ENCODE assay signal across 8 mouse cellular contexts in genomic region chr5:136568026-136568765, GRCm38 (mm10). TPM values are rescaled to one million over a fixed set of nuclear protein-coding genes. Genes with fewer than 3 reads are reported as not detected.
DNase-seq lines count a peak whose midpoint lies in the region; ATAC-seq and TF ChIP-seq lines count a peak whose summit lies in the region.

No protein-coding gene starts in this region.

- no peaks in the 10 kb centered on the region; the same call in none of the 2 replicates for H3K79me2 ChIP-seq in heart, adult 2 months (replicated peaks; ENCODE audit: control insufficient read depth, insufficient read depth, low read length)

- H3K27me3 ChIP-seq in heart, adult 2 months (ENCODE audit: control insufficient read depth, insufficient read depth, low read length) = no peaks in the 10 kb centered on the region
- H3K27me3 ChIP-seq in forebrain, embryonic 11.5 days (ENCODE audit: control insufficient read depth, insufficient read depth, low read length) = peaks cover 14% of the 10 kb centered on the region
- H3K27me3 ChIP-seq in hindbrain, embryonic 15.5 days = peaks cover 19% of the 10 kb centered on the region
- peaks cover 49% of the 10 kb centered on the region for H3K27me3 ChIP-seq in liver, embryonic 13.5 days
- peaks cover 9% of the 10 kb centered on the region; the same call in 1 of the 2 replicates for H3K27me3 ChIP-seq in neural tube, embryonic 12.5 days (replicated peaks)

- H3K9ac ChIP-seq in heart, adult 2 months (ENCODE audit: low read depth, low read length) = peak overlapping the region; percentile 89
- peak overlapping the region; percentile 98 for H3K9ac ChIP-seq in forebrain, embryonic 11.5 days (ENCODE audit: low read length)
- peak overlapping the region; percentile 97 for H3K9ac ChIP-seq in hindbrain, embryonic 15.5 days
- peak overlapping the region; percentile 84 for H3K9ac ChIP-seq in liver, embryonic 13.5 days
- H3K9ac ChIP-seq in neural tube, embryonic 12.5 days = peak overlapping the region; percentile 90

- no peaks in the 10 kb centered on the region for H3K9me3 ChIP-seq in forebrain, embryonic 11.5 days (ENCODE audit: control insufficient read depth, low read length)
- H3K9me3 ChIP-seq in hindbrain, embryonic 15.5 days = no peaks in the 10 kb centered on the region
- H3K9me3 ChIP-seq in liver, embryonic 13.5 days (replicated peaks) = no peaks in the 10 kb centered on the region
- H3K9me3 ChIP-seq in neural tube, embryonic 12.5 days = no peaks in the 10 kb centered on the region

- peak overlapping the region; percentile 92 for H3K4me2 ChIP-seq in forebrain, embryonic 11.5 days (ENCODE audit: low read depth, low read length, severe bottlenecking)
- peak overlapping the region; percentile 97 for H3K4me2 ChIP-seq in hindbrain, embryonic 15.5 days
- peak overlapping the region; percentile 99 for H3K4me2 ChIP-seq in liver, embryonic 13.5 days
- H3K4me2 ChIP-seq in neural tube, embryonic 12.5 days (replicated peaks) = peak overlapping the region; percentile 99

- peaks cover 7% of the 10 kb centered on the region for H3K4me1 ChIP-seq in heart, adult 2 months (ENCODE audit: control insufficient read depth, insufficient read depth, low read length)
- H3K4me1 ChIP-seq in forebrain, embryonic 11.5 days (replicated peaks; ENCODE audit: control insufficient read depth, insufficient read depth, low read length) = peaks cover 8% of the 10 kb centered on the region; the same call in 1 of the 2 replicates
- H3K4me1 ChIP-seq in hindbrain, embryonic 15.5 days (replicated peaks) = peaks cover 35% of the 10 kb centered on the region
- peaks cover 42% of the 10 kb centered on the region for H3K4me1 ChIP-seq in liver, embryonic 13.5 days (replicated peaks)
- H3K4me1 ChIP-seq in neural tube, embryonic 12.5 days = peaks cover 28% of the 10 kb centered on the region

- no peak for TF ChIP-seq CTCF in heart, adult 2 months (IDR thresholded peaks at IDR 0.05)

- H3K27ac ChIP-seq in heart, adult 2 months = peak overlapping the region; percentile 74
- H3K27ac ChIP-seq in forebrain, embryonic 11.5 days (ENCODE audit: low read depth, low read length) = peak overlapping the region; percentile 90; the same call in 1 of the 2 replicates
- 0 out of 2 replicates have a peak overlapping the region, but pooled peaks have one; percentile 97 for H3K27ac ChIP-seq in hindbrain, embryonic 15.5 days (replicated peaks)
- no peak overlapping the region for H3K27ac ChIP-seq in liver, embryonic 13.5 days
- no peak overlapping the region for H3K27ac ChIP-seq in neural tube, embryonic 12.5 days

- no peak for TF ChIP-seq EP300 in heart, adult 2 months (IDR thresholded peaks at IDR 0.05; ENCODE audit: insufficient read depth, low read depth, low read length)

- ATAC-seq in forebrain, embryonic 11.5 days (replicated peaks; ENCODE audit: low FRiP score) = no peak
- no peak for ATAC-seq in hindbrain, embryonic 15.5 days (ENCODE audit: low FRiP score, low read depth)
- ATAC-seq in liver, embryonic 13.5 days (ENCODE audit: low read depth) = 0 out of 2 replicates have a peak, but pooled peaks have one; percentile 3
- ATAC-seq in neural tube, embryonic 12.5 days (ENCODE audit: low FRiP score, low read depth) = peak; percentile 11; the same call in 1 of the 2 replicates

- peak overlapping the region; percentile 89 for H3K4me3 ChIP-seq in heart, adult 2 months
- peak overlapping the region; percentile 98 for H3K4me3 ChIP-seq in forebrain, embryonic 11.5 days (ENCODE audit: low read depth, low read length)
- peak overlapping the region; percentile 87 for H3K4me3 ChIP-seq in hindbrain, embryonic 15.5 days
- H3K4me3 ChIP-seq in liver, embryonic 13.5 days (replicated peaks) = peak overlapping the region; percentile 94
- peak overlapping the region; percentile 95 for H3K4me3 ChIP-seq in neural tube, embryonic 12.5 days

- intact Hi-C loops in heart, adult 2 months (cut with DNase I) = loop anchor here (2.0 to 5.0 kb wide), 7 partner anchors 56 to 366 kb away; no protein-coding TSS in a partner anchor
- intact Hi-C loops in heart, postnatal 25 days (cut with DNase I) = loop anchor here (5.0 kb wide), 3 partner anchors 101 to 286 kb away; no protein-coding TSS in a partner anchor

- DNase-seq in heart, adult 2 months = peak; percentile 58 to 71
- DNase-seq in heart, postnatal 25 days (ENCODE audit: low spot score) = no peak
- DNase-seq in adrenal gland, adult 2 months = peak; percentile 71
- DNase-seq in forebrain, embryonic 11.5 days (ENCODE audit: low spot score) = peak; percentile 80
- peak; percentile 29 for DNase-seq in liver, embryonic 13.5 days
- peak; percentile 46 to 61 for DNase-seq in thymus, adult 18-20 months

- TF ChIP-seq POLR2A in heart, adult 2 months (IDR thresholded peaks at IDR 0.05; ENCODE audit: insufficient read depth, low read depth, low read length) = no peak

- no peaks in the 10 kb centered on the region for H3K36me3 ChIP-seq in heart, adult 2 months (ENCODE audit: control insufficient read depth, insufficient read depth, low read length)
- no peaks in the 10 kb centered on the region for H3K36me3 ChIP-seq in forebrain, embryonic 11.5 days (ENCODE audit: control insufficient read depth, insufficient read depth, low read length)
- H3K36me3 ChIP-seq in hindbrain, embryonic 15.5 days = no peaks in the 10 kb centered on the region
- H3K36me3 ChIP-seq in liver, embryonic 13.5 days = no peaks in the 10 kb centered on the region
- no peaks in the 10 kb centered on the region for H3K36me3 ChIP-seq in neural tube, embryonic 12.5 days

- WGBS in heart, adult 2 months = under 1% methylated on average over 36 of the region's 36 CpGs
- WGBS in forebrain, embryonic 11.5 days = under 1% methylated on average over 36 of the region's 36 CpGs
- WGBS in hindbrain, embryonic 15.5 days = under 1% methylated on average over 36 of the region's 36 CpGs
- WGBS in liver, embryonic 13.5 days (ENCODE audit: insufficient replicate concordance) = under 1% methylated on average over 36 of the region's 36 CpGs
- WGBS in neural tube, embryonic 12.5 days = under 1% methylated on average over 36 of the region's 36 CpGs

RNA-seq across cellular contexts. Expression of gene Cux1, which starts 0.9 kb away (rescaled TPM):
- total RNA-seq in heart, adult 2 months (2021) = 100 to 1,000 TPM in 1 of 2 experiments, 10 to 100 TPM in 1; 85.8 to 101 TPM
- 46.8 and 65.3 TPM in 2 replicates for polyA plus RNA-seq in heart, adult 2 months (2012; rRNA removed)
- 100 to 1,000 TPM in 1 of 2 experiments, 10 to 100 TPM in 1; 99.9 to 105 TPM for total RNA-seq in heart, postnatal 25 days (2021)
- total RNA-seq in adrenal gland, adult 2 months (2021) = 100 to 1,000 TPM; 101 to 105 TPM
- polyA plus RNA-seq in adrenal gland, adult 2 months (2012; rRNA removed) = 46.2 and 52.3 TPM in 2 replicates
- polyA plus RNA-seq in forebrain, embryonic 11.5 days (2014; fragmentation: Nextera tagmentation; extraction: Ambion mirVana) = 156 and 163 TPM in 2 replicates
- 101 and 106 TPM in 2 replicates for polyA plus RNA-seq in hindbrain, embryonic 15.5 days (2015; fragmentation: Nextera tagmentation; extraction: Ambion mirVana)
- 16.6 and 20.5 TPM in 2 replicates for polyA plus RNA-seq in liver, embryonic 13.5 days (2015; fragmentation: Nextera tagmentation; extraction: Ambion mirVana)
- 117 and 118 TPM in 2 replicates for polyA plus RNA-seq in neural tube, embryonic 12.5 days (2016; fragmentation: Nextera tagmentation; extraction: Ambion mirVana)

Comparison
In these comparisons a context has a peak if more than half of its experiments do, and no peak if none do; other contexts are left out.
1. H3K27ac ChIP-seq: peak in heart, adult 2 months (single experiment), forebrain, embryonic 11.5 days (single experiment) and hindbrain, embryonic 15.5 days (single experiment); none in liver, embryonic 13.5 days (single experiment) and neural tube, embryonic 12.5 days (single experiment).
2. ATAC-seq: peak in liver, embryonic 13.5 days (single experiment) and neural tube, embryonic 12.5 days (single experiment); none in forebrain, embryonic 11.5 days (single experiment) and hindbrain, embryonic 15.5 days (single experiment).
3. Peak in every context shown above with its lines, with median percentiles within 50 percentile points of each other: H3K4me3 ChIP-seq, H3K9ac ChIP-seq and H3K4me2 ChIP-seq.